Mouse (Mus musculus) lung, postnatal 0 days (tissue): ENCODE results near the gene Ropn1l. TPM values are rescaled to one million over a fixed set of nuclear protein-coding genes. Genes with fewer than 3 reads are reported as not detected.
A peak's percentile ranks its signal among the peaks of the same experiment; 100 is the strongest.

Experiments used
- ATAC-seq: fragments of 200-750 bp; cut with Nextera tagmentation; 2 replicates; pipeline ENCODE4 v1.8.0; 2017; ENCODE audit warnings: moderate library complexity
- DNase-seq: peaks from one replicate; pipeline ENCODE4 v3.0.0-alpha.2; 2016; ENCODE audit warnings: low spot score
- H3K27ac ChIP-seq: fragments of 300-500 bp; sonication (generic); 2 replicates; pipeline ENCODE4 v1.5.1; 2014; ENCODE audit warnings: antibody characterized with exemption, mild to moderate bottlenecking, low read length, mixed read lengths
- H3K27me3 ChIP-seq: fragments of 300-500 bp; sonication (generic); replicated peaks from 2 replicates; pipeline ENCODE4 v1.6.1; 2014; ENCODE audit warnings: low read length, mixed read lengths; ENCODE audit not compliant: insufficient read depth
- H3K36me3 ChIP-seq: fragments of 300-500 bp; sonication (generic); 2 replicates; pipeline ENCODE4 v1.6.1; 2014; ENCODE audit warnings: low read length, mixed read lengths; ENCODE audit not compliant: insufficient read depth
- H3K4me1 ChIP-seq: fragments of 300-500 bp; sonication (generic); 2 replicates; pipeline ENCODE4 v1.6.1; 2014; ENCODE audit warnings: antibody characterized with exemption, low read depth, low read length, mixed read lengths; ENCODE audit not compliant: insufficient read depth
- H3K4me2 ChIP-seq: fragments of 300-500 bp; sonication (generic); replicated peaks from 2 replicates; pipeline ENCODE4 v1.6.1; 2014; ENCODE audit warnings: low read depth, mild to moderate bottlenecking, low read length, moderate library complexity, mixed read lengths
- H3K4me3 ChIP-seq: fragments of 300-500 bp; sonication (generic); 2 replicates; pipeline ENCODE4 v1.5.1; 2014; ENCODE audit warnings: low read depth, low read length
- H3K9ac ChIP-seq: fragments of 300-500 bp; sonication (generic); replicated peaks from 2 replicates; pipeline ENCODE4 v1.6.1; 2014; ENCODE audit warnings: low read depth, mild to moderate bottlenecking
- H3K9me3 ChIP-seq: fragments of 300-500 bp; sonication (generic); 2 replicates; pipeline ENCODE4 v1.6.1; 2016; ENCODE audit warnings: low read length, mixed read lengths
- CTCF ChIP-seq: IDR thresholded peaks from 2 replicates; pipeline ENCODE4 v1.5.1; 2016; ENCODE audit warnings: antibody characterized with exemption, mild to moderate bottlenecking
- EP300 ChIP-seq: IDR thresholded peaks from 2 replicates; pipeline ENCODE4 v1.6.1; 2016; ENCODE audit warnings: antibody characterized with exemption, mild to moderate bottlenecking, control low read depth
- WGBS: fragments of 180-500 bp; shearing (Covaris S2); extraction: QIAGEN DNeasy Blood & Tissue Kit; methylation state at CpG from one replicate; pipeline ENCODE4 v1.1.7; 2014; 5-methylcytosine and 5-hydroxymethylcytosine counted together
- polyA plus RNA-seq: library from polyadenylated mRNA; unstranded; fragments of >200 nt; fragmentation: Nextera tagmentation; extraction: Ambion mirVana; gene quantifications from 2 replicates; pipeline ENCODE4 v1.2.1, GENCODE M21; 2015

Gene Ropn1l
- polyA plus RNA-seq, 1 experiment from 2014 or later = 7.4 TPM

DNA sequence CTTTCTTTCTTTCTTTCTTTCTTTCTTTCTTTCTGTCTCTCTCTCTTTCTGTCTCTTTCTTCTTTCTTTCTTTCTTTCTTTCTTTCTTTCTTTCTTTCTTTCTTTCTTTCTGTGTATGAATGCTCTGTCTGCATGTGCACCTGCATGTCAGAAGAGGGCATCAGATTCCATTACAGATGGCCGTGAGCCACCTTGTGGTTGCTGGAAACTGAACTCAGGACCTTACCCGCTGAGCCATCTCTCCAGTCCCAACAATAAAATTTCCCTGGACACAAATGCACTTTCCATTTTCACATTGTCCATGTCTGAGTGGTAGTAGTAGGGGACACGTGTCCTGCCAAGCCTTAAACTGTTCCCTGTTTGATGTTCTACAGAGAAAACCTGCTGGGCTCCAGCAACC lies 26.1 kb downstream of the Ropn1l start:
- ATAC-seq (no peak), DNase-seq (no peak)
- Histone ChIP-seq H3K27ac (no peak overlapping the region), H3K4me1 (no peaks in the 10 kb centered on the region), H3K36me3 (no peaks in the 10 kb centered on the region), H3K4me2 (no peak overlapping the region), H3K27me3 (no peaks in the 10 kb centered on the region), H3K4me3 (no peak overlapping the region), H3K9ac (no peak overlapping the region), H3K9me3 (no peaks in the 10 kb centered on the region)
- 61% methylated on average over 3 of the region's 3 CpGs for WGBS
- TF ChIP-seq CTCF (peak; percentile 42; the same call in 1 of the 2 replicates), EP300 (no peak)

DNA sequence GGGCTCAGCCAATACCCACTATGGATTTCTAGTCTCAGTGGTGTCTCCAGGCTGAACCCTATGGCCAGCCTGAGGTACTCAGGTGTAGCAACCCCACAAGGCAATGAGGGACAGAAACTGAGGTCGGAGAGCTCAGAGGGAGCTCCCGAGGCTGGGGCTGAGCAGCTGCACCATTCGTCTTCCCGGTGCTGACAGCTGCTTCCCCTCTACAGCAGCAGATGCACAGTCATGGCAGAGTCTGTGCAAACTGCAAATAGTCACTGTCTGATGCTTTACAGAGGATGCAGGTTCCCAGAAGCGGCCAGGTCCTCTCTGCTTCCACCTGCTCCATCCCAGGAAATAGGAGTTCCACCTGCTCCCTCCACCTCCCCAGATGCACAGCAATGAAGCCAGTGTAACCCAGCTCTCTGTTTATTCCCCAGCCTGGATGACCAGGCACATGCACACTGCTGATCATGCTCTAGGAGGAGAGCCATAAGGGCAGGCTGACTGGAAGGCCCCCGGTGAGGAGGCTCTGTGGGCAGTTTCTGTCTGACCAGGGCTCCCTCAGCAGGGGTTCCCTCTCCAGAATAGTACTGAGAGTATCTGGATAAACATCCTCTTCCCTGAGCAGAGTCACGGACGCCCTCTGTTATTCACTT lies 27.4 kb downstream of the Ropn1l start:
- H3K4me3 ChIP-seq = no peak overlapping the region
- 32% methylated on average over 8 of the region's 8 CpGs for WGBS

DNA sequence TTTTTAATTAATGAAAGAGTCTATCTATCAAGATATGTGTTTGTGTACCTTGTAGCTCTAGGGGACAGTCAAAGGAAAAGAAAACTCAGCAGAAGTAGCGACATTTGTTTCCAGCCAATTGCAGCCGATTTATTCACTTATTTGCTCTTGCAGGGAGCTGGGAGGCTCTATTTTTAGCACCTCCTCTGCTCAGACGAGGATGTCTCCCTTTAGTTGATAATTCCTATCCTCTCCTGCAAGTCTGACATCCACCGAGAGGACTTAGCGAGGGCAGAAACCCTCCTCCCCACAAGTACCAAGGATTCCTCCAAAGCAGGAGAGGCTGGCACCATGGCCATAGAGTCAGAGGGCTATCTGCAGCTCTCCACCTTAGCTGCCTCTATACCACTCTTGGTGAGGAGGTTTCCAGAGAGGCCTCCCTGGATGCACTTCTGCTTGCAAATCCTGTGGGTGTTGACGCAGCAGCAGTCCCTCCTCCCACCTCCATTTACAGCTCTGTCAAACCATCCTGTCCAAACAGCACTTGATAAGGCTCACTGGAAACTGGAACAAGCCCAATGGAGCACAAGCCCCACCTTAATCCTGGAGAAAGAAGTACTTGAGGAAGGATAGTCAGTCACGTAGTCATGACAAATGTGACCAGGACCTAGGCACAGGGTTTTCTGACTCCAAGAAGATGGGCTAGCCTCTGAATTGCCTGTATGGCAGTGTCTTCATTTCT lies 30.7 kb downstream of the Ropn1l start:
- 0 out of 2 replicates have a peak, but pooled peaks have one; percentile 16 for ATAC-seq
- Histone ChIP-seq H3K9ac (no peak overlapping the region), H3K9me3 (no peaks in the 10 kb centered on the region), H3K4me1 (peaks cover 5% of the 10 kb centered on the region; the same call in 1 of the 2 replicates), H3K4me2 (no peak overlapping the region), H3K27me3 (no peaks in the 10 kb centered on the region), H3K4me3 (no peak overlapping the region), H3K36me3 (no peaks in the 10 kb centered on the region), H3K27ac (no peak overlapping the region)
- no peak for TF ChIP-seq EP300
- TF ChIP-seq CTCF = no peak
- 35% methylated on average over 7 of the region's 7 CpGs for WGBS
- peak; percentile 45 for DNase-seq

More for the DNA sequence above, 27.4 kb downstream of the Ropn1l start:
- TF ChIP-seq CTCF = no peak
- TF ChIP-seq EP300 = no peak
- DNase-seq = no peak
- ATAC-seq = peak; percentile 25; the same call in 1 of the 2 replicates
- Histone ChIP-seq H3K9ac (no peak overlapping the region), H3K36me3 (no peaks in the 10 kb centered on the region), H3K4me2 (no peak overlapping the region), H3K27me3 (no peaks in the 10 kb centered on the region), H3K9me3 (no peaks in the 10 kb centered on the region), H3K27ac (no peak overlapping the region), H3K4me1 (no peaks in the 10 kb centered on the region)

DNA sequence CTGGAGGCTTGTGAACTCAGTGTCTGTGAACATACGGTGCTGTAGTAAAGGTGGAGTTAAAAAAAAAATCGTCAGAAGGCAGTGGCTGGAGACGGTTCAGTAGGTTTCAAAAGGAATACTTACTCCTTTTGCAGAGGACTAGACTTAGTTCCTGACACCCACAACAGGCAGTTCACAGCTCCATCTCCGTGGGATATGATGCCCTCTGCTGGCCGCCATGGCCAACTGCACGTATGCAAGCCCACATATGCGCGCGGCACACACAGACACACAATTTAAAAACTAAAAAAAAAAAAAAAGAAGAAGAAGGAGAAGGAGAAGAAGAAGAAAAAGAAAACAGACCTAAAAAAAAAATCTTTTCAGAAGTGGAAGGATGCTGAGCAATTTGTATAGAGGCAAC lies 34.5 kb downstream of the Ropn1l start:
- H3K4me3 ChIP-seq = no peak overlapping the region
- H3K9ac ChIP-seq = no peak overlapping the region
- no peaks in the 10 kb centered on the region for H3K36me3 ChIP-seq
- H3K4me2 ChIP-seq = peak overlapping the region; percentile 33; the same call in 1 of the 2 replicates
- TF ChIP-seq EP300 = no peak
- TF ChIP-seq CTCF = peak; percentile 78
- 0 out of 2 replicates have a peak overlapping the region, but pooled peaks have one; percentile 64 for H3K27ac ChIP-seq
- DNase-seq (peak; percentile 32), ATAC-seq (no peak)
- WGBS = 35% methylated on average over 9 of the region's 9 CpGs
- H3K9me3 ChIP-seq = no peaks in the 10 kb centered on the region
- no peaks in the 10 kb centered on the region for H3K27me3 ChIP-seq
- H3K4me1 ChIP-seq = peaks cover 5% of the 10 kb centered on the region; the same call in 1 of the 2 replicates

DNA sequence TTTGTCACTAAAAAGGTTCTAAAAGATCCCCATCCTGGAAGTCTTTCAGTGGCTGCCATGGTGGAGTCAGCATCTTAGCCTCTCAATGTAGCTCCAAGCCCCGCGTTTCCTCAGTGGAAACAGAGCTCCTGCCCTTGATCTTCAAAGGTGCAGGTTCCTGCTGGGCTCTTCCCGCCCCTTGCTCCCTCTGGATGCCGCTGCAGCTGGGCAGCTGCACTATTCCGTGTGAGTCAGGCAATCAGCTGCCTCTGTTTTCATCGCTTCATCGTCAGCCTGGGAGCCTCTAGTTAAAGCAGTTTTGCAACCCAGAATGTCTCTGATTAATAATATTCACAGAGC lies 34.9 kb downstream of the Ropn1l start:
- Histone ChIP-seq H3K4me3 (no peak overlapping the region), H3K4me1 (peaks cover 5% of the 10 kb centered on the region; the same call in 1 of the 2 replicates), H3K9me3 (no peaks in the 10 kb centered on the region), H3K9ac (no peak overlapping the region), H3K4me2 (peak overlapping the region; percentile 33; the same call in 1 of the 2 replicates), H3K27me3 (no peaks in the 10 kb centered on the region), H3K27ac (peak overlapping the region; percentile 64), H3K36me3 (no peaks in the 10 kb centered on the region)
- 17% methylated on average over 7 of the region's 7 CpGs for WGBS
- no peak for ATAC-seq
- TF ChIP-seq CTCF = no peak
- no peak for DNase-seq

DNA sequence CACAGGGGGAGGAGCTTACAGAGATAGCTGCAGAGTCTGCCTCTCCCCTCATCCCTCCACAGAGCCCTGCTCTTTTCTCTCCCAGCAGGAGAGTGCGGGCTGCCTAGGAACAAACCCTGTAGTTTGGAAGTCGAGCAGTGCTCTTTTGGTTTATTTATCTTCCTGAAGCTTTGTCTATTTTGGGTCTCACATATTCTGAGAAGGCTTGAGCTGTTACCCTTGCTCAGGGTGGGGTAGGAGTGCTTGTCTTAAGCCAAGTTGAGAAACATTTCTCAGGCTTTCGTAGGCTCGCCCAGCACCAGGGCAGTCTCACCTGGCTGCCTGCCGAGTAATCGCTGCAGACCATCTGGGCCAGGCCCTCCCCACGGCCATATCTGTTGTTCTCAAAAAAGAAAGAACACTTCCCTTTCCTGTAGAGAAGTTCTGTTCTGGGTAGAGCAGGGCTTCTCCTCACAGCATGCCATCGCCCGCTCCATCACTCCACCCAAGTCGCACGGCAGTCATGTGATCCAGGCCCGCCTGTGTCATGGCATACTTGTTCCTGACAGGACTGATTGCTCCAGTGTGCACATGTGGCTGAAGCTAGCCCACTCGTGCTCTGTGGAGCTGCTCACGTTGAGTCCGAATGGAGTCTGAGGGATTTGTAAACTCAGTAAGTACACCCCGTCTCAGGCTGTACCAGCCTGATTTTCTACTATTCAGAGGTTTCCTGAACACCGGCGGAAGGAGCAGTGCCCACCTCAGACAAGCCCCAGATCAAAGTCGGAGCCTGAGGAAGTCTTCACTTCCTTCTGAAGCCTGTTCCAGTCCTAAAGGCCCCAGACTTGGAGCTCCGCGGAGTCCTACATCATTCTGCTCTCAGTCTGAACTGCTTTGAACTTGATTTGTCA lies 35.5 kb downstream of the Ropn1l start:
- TF ChIP-seq CTCF = no peak
- peak; percentile 96 for TF ChIP-seq EP300
- H3K27ac ChIP-seq = peak overlapping the region; percentile 71
- ATAC-seq = peak; percentile 85
- 23% methylated on average over 21 of the region's 21 CpGs for WGBS
- H3K9me3 ChIP-seq = no peaks in the 10 kb centered on the region
- DNase-seq = peak; percentile 70
- H3K4me2 ChIP-seq = peak overlapping the region; percentile 33; the same call in 1 of the 2 replicates
- no peaks in the 10 kb centered on the region for H3K27me3 ChIP-seq
- no peak overlapping the region for H3K9ac ChIP-seq
- H3K36me3 ChIP-seq = no peaks in the 10 kb centered on the region
- H3K4me1 ChIP-seq = peaks cover 5% of the 10 kb centered on the region; the same call in 1 of the 2 replicates
- no peak overlapping the region for H3K4me3 ChIP-seq
